Mouse (Mus musculus): ENCODE measurements around the gene Tssk1.

- TF ChIP-seq POLR2A (IDR thresholded peaks at IDR 0.05; ENCODE audit: low read depth, low read length), result peak; percentile 62
- peak; percentile 33; the same call in 1 of the 2 replicates for TF ChIP-seq CTCF (IDR thresholded peaks at IDR 0.05; ENCODE audit: borderline replicate concordance, insufficient read depth, low read length)
Observed at GRCm38 (mm10) chr16:17911052-17911595, 17.1 kb downstream of the Tssk1 start, which contains the start of gene Ess2.

All from embryonic fibroblast, embryonic 13.5 days (primary cell).